Mouse (Mus musculus) cortical plate, adult 2 months (tissue): Measurements from ENCODE around the gene Crocc. TPM values are rescaled to one million over a fixed set of nuclear protein-coding genes. Genes with fewer than 3 reads are reported as not detected.

Experiments
- H3K27ac ChIP-seq: fragments of 200-500 bp; 2 replicates; pipeline ENCODE4 v1.5.1; 2012; ENCODE audit warnings: low read length, control low read depth, inconsistent platforms; ENCODE audit not compliant: insufficient read depth
- H3K4me1 ChIP-seq: fragments of 200-500 bp; 2 replicates; pipeline ENCODE4 v1.6.1; 2011; ENCODE audit warnings: low read length; ENCODE audit not compliant: control insufficient read depth, insufficient read depth
- H3K4me3 ChIP-seq: fragments of 200-500 bp; 2 replicates; pipeline ENCODE4 v1.5.1; 2011; ENCODE audit warnings: mild to moderate bottlenecking, low read length, control low read depth; ENCODE audit not compliant: insufficient read depth
- CTCF ChIP-seq: fragments of 200-500 bp; IDR thresholded peaks from 2 replicates; pipeline ENCODE4 v1.5.1; 2011; ENCODE audit warnings: mild to moderate bottlenecking, control low read depth, low read length; ENCODE audit not compliant: insufficient read depth; ENCODE audit errors: extremely low read depth
- POLR2A ChIP-seq: fragments of 200-500 bp; IDR thresholded peaks from 2 replicates; pipeline ENCODE4 v1.6.1; 2011; ENCODE audit warnings: mild to moderate bottlenecking, low read length, control low read depth; ENCODE audit not compliant: insufficient read depth; ENCODE audit errors: extremely low read depth
- polyA plus RNA-seq: library from polyadenylated mRNA; depleted of rRNA; stranded (reverse); fragments of >200 nt; gene quantifications from 2 replicates; pipeline ENCODE4 v1.2.3, GENCODE M21; 2012

Gene Crocc
- polyA plus RNA-seq, 1 experiment: 85.8 TPM

GRCm38 (mm10) chr4:141014114-141014513, 46.2 kb downstream of the Crocc start:
- H3K4me3 ChIP-seq: no peak overlapping the region
- no peak overlapping the region for H3K27ac ChIP-seq
- H3K4me1 ChIP-seq: peaks cover 9% of the 10 kb centered on the region; the same call in 1 of the 2 replicates
- TF ChIP-seq POLR2A (no peak), CTCF (no peak)

- 0 out of 2 replicates have a peak overlapping the region, but pooled peaks have one; percentile 18 for H3K27ac ChIP-seq
- no peak for TF ChIP-seq CTCF
- no peak for TF ChIP-seq POLR2A
- H3K4me3 ChIP-seq: no peak overlapping the region
- peaks cover 9% of the 10 kb centered on the region; the same call in 1 of the 2 replicates for H3K4me1 ChIP-seq
Measured at GRCm38 (mm10) chr4:141012558-141012957, 47.8 kb downstream of the Crocc start.

GRCm38 (mm10) chr4:141011556-141012328, 48.6 kb downstream of the Crocc start:
- Histone ChIP-seq H3K27ac (0 out of 2 replicates have a peak overlapping the region, but pooled peaks have one; percentile 40), H3K4me3 (peak overlapping the region; percentile 59; the same call in 1 of the 2 replicates), H3K4me1 (peaks cover 9% of the 10 kb centered on the region; the same call in 1 of the 2 replicates)
- TF ChIP-seq CTCF (no peak), POLR2A (no peak)

GRCm38 (mm10) chr4:141010941-141011429, 49.4 kb downstream of the Crocc start:
- H3K27ac ChIP-seq: no peak overlapping the region
- peak overlapping the region; percentile 59 for H3K4me3 ChIP-seq
- peaks cover 8% of the 10 kb centered on the region; the same call in 1 of the 2 replicates for H3K4me1 ChIP-seq
- TF ChIP-seq CTCF (no peak), POLR2A (no peak)

- H3K4me3 ChIP-seq: peak overlapping the region; percentile 59
- H3K4me1 ChIP-seq: peaks cover 8% of the 10 kb centered on the region; the same call in 1 of the 2 replicates
- H3K27ac ChIP-seq: no peak overlapping the region
- no peak for TF ChIP-seq POLR2A
- TF ChIP-seq CTCF: no peak
Measured at GRCm38 (mm10) chr4:141010526-141010925, 49.8 kb downstream of the Crocc start.

GRCm38 (mm10) chr4:141010118-141010517, 50.2 kb downstream of the Crocc start, which contains the start of gene Mfap2:
Gene Mfap2, plus strand, starts transcription at chr4:141010418.
- Histone ChIP-seq H3K4me3 (peak within 1 kb of the TSS; percentile 59), H3K4me1 (peaks cover 8% of the 10 kb centered on the region; the same call in 1 of the 2 replicates), H3K27ac (no peak within 1 kb of the TSS)
- TF ChIP-seq CTCF: no peak
- TF ChIP-seq POLR2A: no peak

- no peak overlapping the region for H3K27ac ChIP-seq
- peaks cover 8% of the 10 kb centered on the region; the same call in 1 of the 2 replicates for H3K4me1 ChIP-seq
- H3K4me3 ChIP-seq: no peak overlapping the region
- TF ChIP-seq POLR2A (no peak), CTCF (no peak)
Measured at GRCm38 (mm10) chr4:141008028-141008427, 52.3 kb downstream of the Crocc start.

- H3K27ac ChIP-seq: no peak overlapping the region
- peaks cover 3% of the 10 kb centered on the region; the same call in 1 of the 2 replicates for H3K4me1 ChIP-seq
- H3K4me3 ChIP-seq: no peak overlapping the region
- TF ChIP-seq CTCF (no peak), POLR2A (no peak)
Measured at GRCm38 (mm10) chr4:141005983-141006382, 54.4 kb downstream of the Crocc start.

- no peak for TF ChIP-seq CTCF
- no peak for TF ChIP-seq POLR2A
Measured at GRCm38 (mm10) chr4:140996812-140997211, 63.5 kb downstream of the Crocc start.

GRCm38 (mm10) chr4:140995811-140996210, 64.5 kb downstream of the Crocc start:
- Histone ChIP-seq H3K4me3 (no peak overlapping the region), H3K4me1 (no peaks in the 10 kb centered on the region), H3K27ac (no peak overlapping the region)
- TF ChIP-seq POLR2A (no peak), CTCF (no peak)

More at GRCm38 (mm10) chr4:140996812-140997211, 63.5 kb downstream of the Crocc start:
- H3K4me1 ChIP-seq: no peaks in the 10 kb centered on the region
- no peak overlapping the region for H3K4me3 ChIP-seq
- no peak overlapping the region for H3K27ac ChIP-seq
